Mouse (Mus musculus) fat pad, adult 2 months (tissue): ENCODE results near the gene Papss1.

Experiments used
- DNase-seq: peaks from one replicate; pipeline ENCODE4 v3.0.0-alpha.2; 2011; ENCODE audit warnings: low read depth, low spot score; ENCODE audit errors: extremely low read depth

The Papss1 gene

GRCm38 (mm10) chr3:131581096-131581495, 16.5 kb downstream of the Papss1 start:
- DNase-seq = no peak

GRCm38 (mm10) chr3:131586818-131587217, 22.2 kb downstream of the Papss1 start:
- no peak for DNase-seq

GRCm38 (mm10) chr3:131587959-131588358, 23.4 kb downstream of the Papss1 start:
- no peak for DNase-seq

- DNase-seq = no peak
These were observed 28.7 kb downstream of the Papss1 start for GRCm38 (mm10) chr3:131593143-131593798.

- DNase-seq = no peak
These were observed 29.8 kb downstream of the Papss1 start for GRCm38 (mm10) chr3:131594361-131594760.

GRCm38 (mm10) chr3:131595546-131596245, 31.1 kb downstream of the Papss1 start:
- no peak for DNase-seq

GRCm38 (mm10) chr3:131600726-131601125, 36.2 kb downstream of the Papss1 start:
- DNase-seq = no peak

- DNase-seq = no peak
These were observed 36.8 kb downstream of the Papss1 start for GRCm38 (mm10) chr3:131601366-131601765.

- no peak for DNase-seq
These were observed 38.4 kb downstream of the Papss1 start for GRCm38 (mm10) chr3:131602995-131603414.

GRCm38 (mm10) chr3:131608112-131608511, 43.5 kb downstream of the Papss1 start:
- no peak for DNase-seq

- no peak for DNase-seq
These were observed 45.1 kb downstream of the Papss1 start for GRCm38 (mm10) chr3:131609651-131610050.

- no peak for DNase-seq
These were observed 46.0 kb downstream of the Papss1 start for GRCm38 (mm10) chr3:131610595-131610994.

GRCm38 (mm10) chr3:131612847-131613246, 48.3 kb downstream of the Papss1 start:
- DNase-seq = no peak

- no peak for DNase-seq
These were observed 49.5 kb downstream of the Papss1 start for GRCm38 (mm10) chr3:131614056-131614455.

GRCm38 (mm10) chr3:131618580-131619338, 54.2 kb downstream of the Papss1 start:
- no peak for DNase-seq

- no peak for DNase-seq
These were observed 58.6 kb downstream of the Papss1 start for GRCm38 (mm10) chr3:131623208-131623607.

- DNase-seq = no peak
These were observed 59.5 kb downstream of the Papss1 start for GRCm38 (mm10) chr3:131624063-131624462.

GRCm38 (mm10) chr3:131627476-131627875, 62.9 kb downstream of the Papss1 start:
- DNase-seq = no peak

- DNase-seq = no peak
These were observed 63.7 kb downstream of the Papss1 start for GRCm38 (mm10) chr3:131628265-131628664.

GRCm38 (mm10) chr3:131628931-131629330, 64.4 kb downstream of the Papss1 start:
- DNase-seq = no peak

GRCm38 (mm10) chr3:131630407-131631317, 66.1 kb downstream of the Papss1 start:
- no peak for DNase-seq
